ENCODE assay signal across 13 mouse cellular contexts in genomic region chr5:33352273-33352645, GRCm38 (mm10). TPM values are rescaled to one million over a fixed set of nuclear protein-coding genes. Genes with fewer than 3 reads are reported as not detected.
A peak's percentile ranks its signal among the peaks of the same experiment; 100 is the strongest.
DNase-seq lines count a peak whose midpoint lies in the region; ATAC-seq and TF ChIP-seq lines count a peak whose summit lies in the region.
"Had no signal": no experiment of that assay in that cellular context is flagged by ENCODE, and none has a peak within 500 bp of the region (broad histone marks: within the 10 kb centered on the region; RNA-seq: fewer than 3 reads in every experiment).

No protein-coding gene starts in this region.

- no peaks in the 10 kb centered on the region for H3K36me3 ChIP-seq in heart, postnatal 0 days (replicated peaks; ENCODE audit: control insufficient read depth, insufficient read depth, low read length)
- peaks cover 36% of the 10 kb centered on the region for H3K36me3 ChIP-seq in G1E (replicated peaks)
- H3K36me3 ChIP-seq in megakaryocyte, embryonic 14.5 days (replicated peaks; ENCODE audit: low read length), result peaks cover 20% of the 10 kb centered on the region
- H3K36me3 ChIP-seq: neural tube, embryonic 15.5 days had no signal

- no peak overlapping the region for H3K4me3 ChIP-seq in heart, postnatal 0 days (ENCODE audit: low read depth, low read length)
- peak overlapping the region; percentile 52 for H3K4me3 ChIP-seq in G1E (ENCODE audit: low read depth, low read length)
- H3K4me3 ChIP-seq in embryonic fibroblast, embryonic 13.5 days (ENCODE audit: insufficient read depth, low read length), result no peak overlapping the region
- H3K4me3 ChIP-seq in megakaryocyte, embryonic 14.5 days (replicated peaks), result peak overlapping the region; percentile 87
- H3K4me3 ChIP-seq: neural tube, embryonic 15.5 days had no signal

- DNase-seq in heart, postnatal 0 days (ENCODE audit: low spot score), result no peak
- no peak for DNase-seq in heart, postnatal 14 days
- DNase-seq in G1E (ENCODE audit: low spot score), result no peak
- no peak for DNase-seq in retina, postnatal 1 day
- DNase-seq in thymus, postnatal 10 days (ENCODE audit: low spot score in 2 of 2), result no peak
- DNase-seq in left cerebral cortex, adult 8-10 months (ENCODE audit: low spot score in 2 of 2), result no peak
- DNase-seq: cerebellum, adult 18-20 months; heart, adult 18-20 months; heart, postnatal 36 days had no signal

- peaks cover 31% of the 10 kb centered on the region for H3K4me1 ChIP-seq in heart, postnatal 0 days (ENCODE audit: control insufficient read depth, insufficient read depth)
- peaks cover 55% of the 10 kb centered on the region for H3K4me1 ChIP-seq in G1E (ENCODE audit: insufficient read depth, low read depth, low read length)
- H3K4me1 ChIP-seq in embryonic fibroblast, embryonic 13.5 days (ENCODE audit: control insufficient read depth, insufficient read depth, low read length), result peaks cover 24% of the 10 kb centered on the region
- H3K4me1 ChIP-seq in megakaryocyte, embryonic 14.5 days, result peaks cover 96% of the 10 kb centered on the region

- no peak for TF ChIP-seq CTCF in heart, postnatal 0 days (IDR thresholded peaks at IDR 0.05; ENCODE audit: low read depth)
- no peak for TF ChIP-seq CTCF in G1E (IDR thresholded peaks at IDR 0.05; ENCODE audit: low read depth, low read length)
- TF ChIP-seq CTCF in embryonic fibroblast, embryonic 13.5 days (IDR thresholded peaks at IDR 0.05; ENCODE audit: borderline replicate concordance, insufficient read depth, low read length), result no peak

- TF ChIP-seq POLR2A in embryonic fibroblast, embryonic 13.5 days (IDR thresholded peaks at IDR 0.05; ENCODE audit: low read depth, low read length), result no peak

- 0 out of 2 replicates have a peak overlapping the region, but pooled peaks have one; percentile 2 for H3K27ac ChIP-seq in heart, postnatal 0 days (ENCODE audit: low read depth)
- H3K27ac ChIP-seq in embryonic fibroblast, embryonic 13.5 days (ENCODE audit: insufficient read depth, low read length), result peak overlapping the region; percentile 60
- H3K27ac ChIP-seq: neural tube, embryonic 15.5 days had no signal

- no peak for ATAC-seq in heart, postnatal 0 days (ENCODE audit: insufficient read depth, low read depth)
- ATAC-seq in G1E (ENCODE audit: extremely low read depth, insufficient number of reproducible peaks, low FRiP score, poor library complexity, severe bottlenecking), result no peak
- ATAC-seq: midbrain, embryonic 16.5 days had no signal

- H3K4me2 ChIP-seq in heart, postnatal 0 days (ENCODE audit: low read depth, low read length), result no peak overlapping the region
- H3K4me2 ChIP-seq: neural tube, embryonic 15.5 days had no signal

- no peak overlapping the region for H3K9ac ChIP-seq in heart, postnatal 0 days (replicated peaks; ENCODE audit: low read depth, low read length)
- H3K9ac ChIP-seq: neural tube, embryonic 15.5 days had no signal

- TF ChIP-seq EP300 in heart, postnatal 0 days (IDR thresholded peaks at IDR 0.05; ENCODE audit: low read depth), result no peak

- no peaks in the 10 kb centered on the region for H3K27me3 ChIP-seq in heart, postnatal 0 days (ENCODE audit: control insufficient read depth, insufficient read depth, low read length)
- H3K27me3 ChIP-seq in G1E (ENCODE audit: insufficient read depth, low read length), result no peaks in the 10 kb centered on the region
- no peaks in the 10 kb centered on the region for H3K27me3 ChIP-seq in megakaryocyte, embryonic 14.5 days (replicated peaks)
- H3K27me3 ChIP-seq: neural tube, embryonic 15.5 days had no signal

- WGBS in heart, postnatal 0 days, result 39% methylated on average over 8 of the region's 8 CpGs

- intact Hi-C loops in heart, postnatal 14 days (cut with DNase I), result no loop called here

- H3K9me3 ChIP-seq in heart, postnatal 0 days (replicated peaks; ENCODE audit: control insufficient read depth, low read length), result no peaks in the 10 kb centered on the region
- no peaks in the 10 kb centered on the region for H3K9me3 ChIP-seq in G1E (replicated peaks)
- H3K9me3 ChIP-seq in megakaryocyte, embryonic 14.5 days, result no peaks in the 10 kb centered on the region
- H3K9me3 ChIP-seq: neural tube, embryonic 15.5 days had no signal

RNA-seq across cellular contexts. Expression of gene Maea, which starts 16.9 kb away (rescaled TPM):
- total RNA-seq in heart, postnatal 0 days (2014; rRNA removed; ENCODE audit: low replicate concordance), result 166 and 168 TPM in 2 replicates
- 122 and 127 TPM in 2 replicates for polyA plus RNA-seq in heart, postnatal 0 days (2015; fragmentation: Nextera tagmentation; extraction: Ambion mirVana)
- 10 to 100 TPM; 87.9 to 99.3 TPM for total RNA-seq in heart, postnatal 14 days (2021)
- 41.7 and 42.7 TPM in 2 replicates for total RNA-seq in G1E (2014; fragmentation: Nextera tagmentation)
- 264 and 288 TPM in 2 replicates for total RNA-seq in G1E (2017)
- polyA plus RNA-seq in G1E (2012), result 73.0 and 106 TPM in 2 replicates
- 135 and 148 TPM in 2 replicates for polyA plus RNA-seq in embryonic fibroblast, embryonic 13.5 days (2011; ENCODE audit: insufficient read length, low read depth, missing spikeins)
- polyA plus RNA-seq in megakaryocyte, embryonic 14.5 days (2012; ENCODE audit: insufficient read depth, low replicate concordance), result 43.7 and 134 TPM in 2 replicates
- 100 to 1,000 TPM in 1 of 4 experiments, 10 to 100 TPM in 3; 91.7 to 104 (median 98.1) TPM for total RNA-seq in left cerebral cortex, adult 8-10 months (2022)

RNA-seq across cellular contexts. Expression of gene Uvssa, which starts 26.1 kb away (rescaled TPM):
- total RNA-seq in heart, postnatal 0 days (2014; rRNA removed; ENCODE audit: low replicate concordance), result 2.2 and 5.5 TPM in 2 replicates
- 3.5 and 3.7 TPM in 2 replicates for polyA plus RNA-seq in heart, postnatal 0 days (2015; fragmentation: Nextera tagmentation; extraction: Ambion mirVana)
- total RNA-seq in heart, postnatal 14 days (2021), result 1 to 10 TPM; 4.4 to 6.2 TPM
- total RNA-seq in G1E (2014; fragmentation: Nextera tagmentation), result 21.5 and 23.9 TPM in 2 replicates
- total RNA-seq in G1E (2017), result 7.1 and 7.5 TPM in 2 replicates
- polyA plus RNA-seq in G1E (2012), result 1.4 and 1.9 TPM in 2 replicates
- 11.9 and 15.0 TPM in 2 replicates for polyA plus RNA-seq in embryonic fibroblast, embryonic 13.5 days (2011; ENCODE audit: insufficient read length, low read depth, missing spikeins)
- 0.19 and 0.57 TPM in 2 replicates for polyA plus RNA-seq in megakaryocyte, embryonic 14.5 days (2012; ENCODE audit: insufficient read depth, low replicate concordance)
- 1 to 10 TPM; 7.2 to 8.5 (median 8.0) TPM for total RNA-seq in left cerebral cortex, adult 8-10 months (2022)

Comparison
In these comparisons a context has a peak if more than half of its experiments do, and no peak if none do; other contexts are left out.
1. H3K4me3 ChIP-seq: peak in G1E (single experiment) and megakaryocyte, embryonic 14.5 days (single experiment); none in heart, postnatal 0 days (single experiment) and embryonic fibroblast, embryonic 13.5 days (single experiment).